Mouse (Mus musculus): ENCODE measurements at regions not wholly inside any gene's neighbourhood (a gene's known extent, or its start where the extent isn't known, plus 50 kb on each side); places are given as distances from the start of the nearest gene placed in this dataset.

- Histone ChIP-seq H3K36me3 (no peaks in the 10 kb centered on the region), H3K4me3 (replicated peaks) (no peak overlapping the region), H3K27me3 (no peaks in the 10 kb centered on the region), H3K4me1 (replicated peaks) (no peaks in the 10 kb centered on the region), H3K4me2 (no peak overlapping the region), H3K9me3 (replicated peaks) (no peaks in the 10 kb centered on the region), H3K27ac (no peak overlapping the region), H3K9ac (no peak overlapping the region)
- 58% methylated on average over 6 of the region's 6 CpGs for WGBS (ENCODE audit: insufficient replicate concordance)
- DNase-seq: no peak
- ATAC-seq (ENCODE audit: low read depth): peak; percentile 39
These were observed 1382.9 kb upstream of the Tenm2 start for GRCm38 (mm10) chr11:38618707-38619106.

- H3K9ac ChIP-seq: no peak overlapping the region
- no peak for ATAC-seq (ENCODE audit: low read depth)
- H3K4me2 ChIP-seq: no peak overlapping the region
- no peaks in the 10 kb centered on the region for H3K27me3 ChIP-seq
- no peaks in the 10 kb centered on the region for H3K36me3 ChIP-seq
- 36% methylated on average over 4 of the region's 4 CpGs for WGBS (ENCODE audit: insufficient replicate concordance)
- no peak overlapping the region for H3K27ac ChIP-seq
- no peaks in the 10 kb centered on the region for H3K9me3 ChIP-seq (replicated peaks)
- H3K4me3 ChIP-seq (replicated peaks): no peak overlapping the region
- no peak for DNase-seq
- H3K4me1 ChIP-seq (replicated peaks): no peaks in the 10 kb centered on the region
These were observed 1365.2 kb upstream of the Tenm2 start for GRCm38 (mm10) chr11:38600971-38601370.

GRCm38 (mm10) chr11:38568515-38568914 lies 1332.8 kb upstream of the Tenm2 start:
- ATAC-seq (ENCODE audit: low read depth): no peak
- WGBS (ENCODE audit: insufficient replicate concordance): 80% methylated on average over 1 of the region's 1 CpGs

GRCm38 (mm10) chr11:38543893-38544292 lies 1308.1 kb upstream of the Tenm2 start:
- DNase-seq (no peak), ATAC-seq (ENCODE audit: low read depth) (no peak)
- WGBS (ENCODE audit: insufficient replicate concordance): 14% methylated on average over 8 of the region's 8 CpGs

More at GRCm38 (mm10) chr11:38568515-38568914, 1332.8 kb upstream of the Tenm2 start:
- H3K4me2 ChIP-seq: no peak overlapping the region
- no peaks in the 10 kb centered on the region for H3K9me3 ChIP-seq (replicated peaks)
- no peaks in the 10 kb centered on the region for H3K4me1 ChIP-seq (replicated peaks)
- H3K4me3 ChIP-seq (replicated peaks): no peak overlapping the region
- H3K27ac ChIP-seq: no peak overlapping the region
- no peaks in the 10 kb centered on the region for H3K27me3 ChIP-seq
- H3K36me3 ChIP-seq: no peaks in the 10 kb centered on the region
- DNase-seq: no peak
- no peak overlapping the region for H3K9ac ChIP-seq

GRCm38 (mm10) chr11:38540097-38540496 lies 1304.3 kb upstream of the Tenm2 start:
- Histone ChIP-seq H3K27me3 (no peaks in the 10 kb centered on the region), H3K36me3 (no peaks in the 10 kb centered on the region), H3K4me2 (no peak overlapping the region), H3K27ac (no peak overlapping the region), H3K9ac (no peak overlapping the region), H3K9me3 (replicated peaks) (no peaks in the 10 kb centered on the region), H3K4me1 (replicated peaks) (no peaks in the 10 kb centered on the region), H3K4me3 (replicated peaks) (no peak overlapping the region)
- ATAC-seq (ENCODE audit: low read depth): no peak
- WGBS (ENCODE audit: insufficient replicate concordance): 72% methylated on average over 2 of the region's 2 CpGs
- DNase-seq: no peak

More at GRCm38 (mm10) chr11:38543893-38544292, 1308.1 kb upstream of the Tenm2 start:
- Histone ChIP-seq H3K9me3 (replicated peaks) (no peaks in the 10 kb centered on the region), H3K4me2 (no peak overlapping the region), H3K9ac (no peak overlapping the region), H3K4me3 (replicated peaks) (no peak overlapping the region), H3K27me3 (no peaks in the 10 kb centered on the region), H3K27ac (no peak overlapping the region), H3K4me1 (replicated peaks) (no peaks in the 10 kb centered on the region), H3K36me3 (no peaks in the 10 kb centered on the region)

GRCm38 (mm10) chr11:38532282-38532681 lies 1296.5 kb upstream of the Tenm2 start:
- no peak for ATAC-seq (ENCODE audit: low read depth)
- Histone ChIP-seq H3K9ac (no peak overlapping the region), H3K4me1 (replicated peaks) (no peaks in the 10 kb centered on the region), H3K4me2 (no peak overlapping the region), H3K27me3 (no peaks in the 10 kb centered on the region), H3K9me3 (replicated peaks) (no peaks in the 10 kb centered on the region), H3K27ac (no peak overlapping the region), H3K36me3 (no peaks in the 10 kb centered on the region), H3K4me3 (replicated peaks) (no peak overlapping the region)
- 61% methylated on average over 2 of the region's 2 CpGs for WGBS (ENCODE audit: insufficient replicate concordance)
- no peak for DNase-seq

- DNase-seq: no peak
- Histone ChIP-seq H3K36me3 (no peaks in the 10 kb centered on the region), H3K4me2 (no peak overlapping the region), H3K27me3 (no peaks in the 10 kb centered on the region), H3K27ac (no peak overlapping the region), H3K9me3 (replicated peaks) (no peaks in the 10 kb centered on the region), H3K4me3 (replicated peaks) (no peak overlapping the region), H3K9ac (no peak overlapping the region), H3K4me1 (replicated peaks) (no peaks in the 10 kb centered on the region)
- no peak for ATAC-seq (ENCODE audit: low read depth)
- WGBS (ENCODE audit: insufficient replicate concordance): 58% methylated on average over 4 of the region's 4 CpGs
These were observed 1273.9 kb upstream of the Tenm2 start for GRCm38 (mm10) chr11:38509676-38510075.

GRCm38 (mm10) chr11:38464239-38464596 lies 1228.5 kb upstream of the Tenm2 start:
- Histone ChIP-seq H3K27ac (no peak overlapping the region), H3K27me3 (no peaks in the 10 kb centered on the region), H3K36me3 (no peaks in the 10 kb centered on the region), H3K9me3 (replicated peaks) (no peaks in the 10 kb centered on the region), H3K4me3 (replicated peaks) (no peak overlapping the region), H3K4me2 (no peak overlapping the region), H3K9ac (no peak overlapping the region), H3K4me1 (replicated peaks) (no peaks in the 10 kb centered on the region)
- ATAC-seq (ENCODE audit: low read depth) (no peak), DNase-seq (no peak)
- 69% methylated on average over 2 of the region's 2 CpGs for WGBS (ENCODE audit: insufficient replicate concordance)

GRCm38 (mm10) chr11:38463568-38464238 lies 1227.9 kb upstream of the Tenm2 start:
- no peak overlapping the region for H3K9ac ChIP-seq
- no peaks in the 10 kb centered on the region for H3K4me1 ChIP-seq (replicated peaks)
- DNase-seq (no peak), ATAC-seq (ENCODE audit: low read depth) (no peak)
- 54% methylated on average over 4 of the region's 4 CpGs for WGBS (ENCODE audit: insufficient replicate concordance)
- H3K27me3 ChIP-seq: no peaks in the 10 kb centered on the region
- H3K4me3 ChIP-seq (replicated peaks): no peak overlapping the region
- no peak overlapping the region for H3K4me2 ChIP-seq
- H3K27ac ChIP-seq: no peak overlapping the region
- H3K36me3 ChIP-seq: no peaks in the 10 kb centered on the region
- H3K9me3 ChIP-seq (replicated peaks): no peaks in the 10 kb centered on the region

GRCm38 (mm10) chr11:38443291-38443690 lies 1207.5 kb upstream of the Tenm2 start:
- Histone ChIP-seq H3K27ac (no peak overlapping the region), H3K4me1 (replicated peaks) (no peaks in the 10 kb centered on the region), H3K9me3 (replicated peaks) (no peaks in the 10 kb centered on the region), H3K9ac (no peak overlapping the region), H3K27me3 (no peaks in the 10 kb centered on the region), H3K4me3 (replicated peaks) (no peak overlapping the region), H3K36me3 (no peaks in the 10 kb centered on the region), H3K4me2 (no peak overlapping the region)
- 60% methylated on average over 5 of the region's 5 CpGs for WGBS (ENCODE audit: insufficient replicate concordance)
- DNase-seq: no peak
- no peak for ATAC-seq (ENCODE audit: low read depth)

- no peak overlapping the region for H3K27ac ChIP-seq
- no peaks in the 10 kb centered on the region for H3K9me3 ChIP-seq (replicated peaks)
- H3K27me3 ChIP-seq: no peaks in the 10 kb centered on the region
- 42% methylated on average over 1 of the region's 1 CpGs for WGBS (ENCODE audit: insufficient replicate concordance)
- H3K4me3 ChIP-seq (replicated peaks): no peak overlapping the region
- DNase-seq: no peak
- no peak overlapping the region for H3K9ac ChIP-seq
- no peaks in the 10 kb centered on the region for H3K36me3 ChIP-seq
- H3K4me2 ChIP-seq: no peak overlapping the region
- no peak for ATAC-seq (ENCODE audit: low read depth)
- no peaks in the 10 kb centered on the region for H3K4me1 ChIP-seq (replicated peaks)
These were observed 1174.5 kb upstream of the Tenm2 start for GRCm38 (mm10) chr11:38410302-38410701.

GRCm38 (mm10) chr11:38397771-38398170 lies 1162.0 kb upstream of the Tenm2 start:
- DNase-seq (no peak), ATAC-seq (ENCODE audit: low read depth) (no peak)
- Histone ChIP-seq H3K4me1 (replicated peaks) (no peaks in the 10 kb centered on the region), H3K4me2 (no peak overlapping the region), H3K9me3 (replicated peaks) (no peaks in the 10 kb centered on the region), H3K9ac (no peak overlapping the region), H3K36me3 (no peaks in the 10 kb centered on the region), H3K27me3 (no peaks in the 10 kb centered on the region), H3K27ac (no peak overlapping the region), H3K4me3 (replicated peaks) (no peak overlapping the region)
